Mouse (Mus musculus) large intestine, adult 2 months (tissue): ENCODE data around the gene Exosc10. TPM values are rescaled to one million over a fixed set of nuclear protein-coding genes. Genes with fewer than 3 reads are reported as not detected.

Experiments used
- DNase-seq: peaks from one replicate; pipeline ENCODE4 v3.0.0-alpha.2; 2012; ENCODE audit warnings: low read depth, low spot score
- WGBS: fragments of 180-500 bp; shearing (Covaris S2); methylation state at CpG from one replicate; pipeline ENCODE4 v1.1.7; 2018; 5-methylcytosine and 5-hydroxymethylcytosine counted together
- polyA plus RNA-seq: library from polyadenylated mRNA; depleted of rRNA; stranded (reverse); fragments of >200 nt; gene quantifications from 2 replicates; pipeline ENCODE4 v1.2.3, GENCODE M21; 2012

The Exosc10 gene
- polyA plus RNA-seq, 1 experiment = 20.1 TPM

DNA sequence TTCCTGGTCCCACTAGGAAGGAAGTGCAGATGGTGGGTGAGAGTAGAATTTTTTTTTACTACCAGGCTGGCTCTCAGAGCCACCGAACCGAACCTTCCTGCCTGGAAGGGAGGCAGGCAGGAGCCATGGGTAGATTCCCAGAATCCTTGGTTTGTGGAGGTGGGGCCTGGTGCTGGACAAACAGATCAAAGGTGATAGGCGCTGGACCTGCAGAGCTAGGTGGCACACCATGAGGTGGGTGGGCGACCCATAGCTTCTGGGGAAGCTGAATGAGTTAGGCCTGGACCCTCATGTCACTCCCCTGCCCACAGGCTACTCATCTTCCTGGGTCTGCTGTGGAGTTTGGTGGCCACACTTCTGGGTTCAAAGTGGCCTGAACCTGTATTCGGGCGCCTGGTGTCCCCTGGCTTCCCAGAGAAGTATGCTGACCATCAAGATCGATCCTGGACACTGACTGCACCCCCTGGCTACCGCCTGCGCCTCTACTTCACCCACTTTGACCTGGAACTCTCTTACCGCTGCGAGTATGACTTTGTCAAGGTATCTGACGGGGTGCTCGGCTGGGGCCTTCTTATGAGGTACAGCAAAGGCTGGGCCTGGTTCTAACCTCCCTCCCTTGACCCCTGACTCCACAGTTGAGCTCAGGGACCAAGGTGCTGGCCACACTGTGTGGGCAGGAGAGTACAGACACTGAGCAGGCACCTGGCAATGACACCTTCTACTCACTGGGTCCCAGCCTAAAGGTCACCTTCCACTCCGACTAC is 44.3 kb downstream of the Exosc10 start, which contains the start of gene Masp2:
Gene Masp2, plus strand, starts transcription at position 198 of the 764 bp plus-strand sequence.
- whole genome bisulfite sequencing = 82% methylated on average over 14 of the region's 14 CpGs
- no peak for DNase-seq

- no peak for DNase-seq
- WGBS = 72% methylated on average over 10 of the region's 10 CpGs
These were observed 45.3 kb downstream of the Exosc10 start for GRCm38 (mm10) chr4:148603376-148604139.

DNA sequence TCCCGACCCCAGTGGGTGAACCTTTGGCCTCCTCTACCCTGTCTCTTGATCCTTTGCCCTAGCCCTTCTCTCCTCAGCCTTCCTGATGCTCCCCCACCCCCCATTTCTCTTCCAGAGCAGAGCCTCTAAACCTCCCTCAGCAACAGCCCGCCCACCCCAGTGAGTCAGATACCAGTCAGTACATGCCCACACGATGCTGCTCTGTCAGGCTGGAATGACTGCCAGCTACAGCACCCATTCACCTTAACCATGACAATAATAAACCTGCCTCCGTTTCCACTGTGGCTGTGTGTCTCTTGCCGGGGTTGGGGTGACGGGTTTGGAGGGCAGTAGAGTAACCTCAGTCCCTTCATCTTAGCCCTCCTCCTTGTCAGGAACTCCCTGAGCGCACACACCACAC is 45.9 kb downstream of the Exosc10 start:
- no peak for DNase-seq
- WGBS = 77% methylated on average over 7 of the region's 7 CpGs

DNA sequence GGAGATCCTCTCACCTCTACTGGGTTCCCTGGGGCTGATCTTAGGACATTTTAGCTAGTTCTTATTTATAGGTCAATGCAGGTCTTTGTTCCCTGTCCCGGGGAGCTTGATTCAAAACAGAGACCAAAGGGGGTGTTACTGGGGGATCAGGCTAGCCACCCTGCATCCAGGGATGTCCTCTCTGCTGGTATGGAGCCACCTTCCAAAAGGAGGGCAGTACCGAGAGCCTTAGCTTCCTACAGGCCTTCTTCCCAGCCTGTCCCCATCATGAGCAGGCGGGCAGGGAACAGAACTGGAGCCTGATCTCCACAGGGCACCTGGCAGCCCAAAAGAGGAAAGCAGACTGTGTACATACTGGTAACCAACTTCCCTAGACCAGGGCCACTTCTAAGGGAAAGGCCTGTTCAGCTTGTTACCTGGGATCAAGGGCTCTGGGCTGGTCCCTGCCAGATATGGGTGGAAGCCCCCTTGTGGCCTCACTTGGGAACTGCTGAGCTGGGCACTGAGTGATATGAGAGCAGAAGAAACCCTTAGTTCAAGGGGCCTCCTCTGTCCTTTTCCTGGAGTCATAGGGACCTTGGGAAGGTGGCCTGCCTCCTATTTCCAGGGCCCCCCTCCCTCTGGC is 46.4 kb downstream of the Exosc10 start:
- no peak for DNase-seq
- 96% methylated on average over 3 of the region's 3 CpGs for WGBS

DNA sequence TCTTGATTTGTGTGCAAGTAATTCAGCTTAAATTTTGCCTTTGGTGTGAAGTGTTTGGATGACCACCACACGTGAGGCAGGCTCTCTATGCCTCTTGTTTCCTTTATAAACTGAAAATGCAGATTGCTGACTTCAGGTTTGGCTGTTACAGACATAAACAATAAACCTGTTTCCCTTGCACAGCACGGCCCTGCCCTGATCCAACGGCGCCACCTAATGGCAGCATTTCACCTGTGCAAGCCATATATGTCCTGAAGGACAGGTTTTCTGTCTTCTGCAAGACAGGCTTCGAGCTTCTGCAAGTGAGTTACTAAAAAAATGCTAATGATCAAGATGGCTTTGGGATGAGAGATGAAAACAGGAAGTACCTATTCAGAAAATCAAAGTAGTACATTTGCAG is 49.5 kb downstream of the Exosc10 start:
- no peak for DNase-seq
- WGBS = 10% methylated on average over 5 of the region's 5 CpGs

GRCm38 (mm10) chr4:148609805-148610204 is 51.6 kb downstream of the Exosc10 start:
- DNase-seq = no peak
- WGBS = 74% methylated on average over 5 of the region's 5 CpGs

GRCm38 (mm10) chr4:148610631-148611364 is 52.6 kb downstream of the Exosc10 start:
- 57% methylated on average over 5 of the region's 5 CpGs for WGBS
- no peak for DNase-seq

GRCm38 (mm10) chr4:148612557-148612956 is 54.3 kb downstream of the Exosc10 start:
- WGBS = 65% methylated on average over 4 of the region's 4 CpGs
- DNase-seq = no peak

- DNase-seq = no peak
- 86% methylated on average over 9 of the region's 9 CpGs for WGBS
These were observed 55.5 kb downstream of the Exosc10 start for GRCm38 (mm10) chr4:148613738-148614137.

DNA sequence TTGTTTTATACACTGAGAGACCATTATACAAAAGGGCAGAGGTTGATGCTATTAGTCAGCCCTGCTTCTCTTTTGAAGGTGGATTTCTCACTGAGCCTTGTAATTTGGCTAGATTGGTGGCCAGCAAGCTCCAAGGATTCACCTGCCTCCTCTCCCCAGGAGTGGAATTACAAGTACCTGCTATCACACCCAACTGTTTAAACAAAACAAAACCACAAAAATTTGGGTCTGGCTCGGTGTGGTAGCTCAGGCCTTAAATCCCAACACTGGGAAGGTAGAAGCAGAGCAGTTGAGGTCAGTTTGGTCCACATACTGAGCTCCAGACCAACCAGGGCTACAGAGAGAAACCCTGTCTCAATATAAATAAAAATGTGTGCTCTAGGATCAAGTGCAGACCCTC is 61.6 kb downstream of the Exosc10 start:
- 33% methylated on average over 1 of the region's 1 CpGs for WGBS
- no peak for DNase-seq

DNA sequence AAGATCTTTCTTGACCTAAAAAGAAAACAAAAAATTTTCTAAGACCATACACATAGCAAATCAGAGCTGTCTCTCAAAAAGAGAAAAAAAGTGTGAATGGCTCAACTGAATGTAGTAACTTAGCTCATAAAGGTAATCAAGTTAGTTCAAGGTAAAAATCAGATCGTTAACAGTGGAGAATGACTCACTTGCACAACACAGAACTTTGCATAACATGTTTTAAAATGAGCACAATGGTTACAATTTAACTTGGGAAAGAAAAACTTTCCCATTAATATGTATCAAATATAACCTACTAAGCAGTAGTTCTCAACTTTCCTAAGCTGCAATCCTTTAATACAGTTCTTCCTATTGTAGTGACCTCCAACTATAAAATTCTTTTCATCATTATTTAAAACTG is 62.5 kb downstream of the Exosc10 start:
- WGBS = 36% methylated on average over 1 of the region's 1 CpGs
- no peak for DNase-seq

GRCm38 (mm10) chr4:148622485-148622884 is 64.3 kb downstream of the Exosc10 start:
- DNase-seq = peak; percentile 58
- 41% methylated on average over 4 of the region's 4 CpGs for WGBS

GRCm38 (mm10) chr4:148623609-148624008 is 65.4 kb downstream of the Exosc10 start:
- DNase-seq = no peak
- WGBS = 44% methylated on average over 4 of the region's 4 CpGs

GRCm38 (mm10) chr4:148625010-148625409 is 66.8 kb downstream of the Exosc10 start:
- DNase-seq = no peak
- WGBS = 57% methylated on average over 10 of the region's 10 CpGs

- WGBS = 1% methylated on average over 57 of the region's 57 CpGs
- no peak for DNase-seq
These were observed 67.8 kb downstream of the Exosc10 start for GRCm38 (mm10) chr4:148625756-148626622.

- DNase-seq = peak; percentile 72
- under 1% methylated on average over 51 of the region's 51 CpGs for WGBS
These were observed 68.5 kb downstream of the Exosc10 start, which contains the start of gene Tardbp for GRCm38 (mm10) chr4:148626623-148627185. Tardbp (minus strand) TSS chr4:148627019.

- 63% methylated on average over 3 of the region's 3 CpGs for WGBS
- DNase-seq = no peak
These were observed 69.0 kb downstream of the Exosc10 start for GRCm38 (mm10) chr4:148627246-148627645.
